Mouse (Mus musculus): Measurements from ENCODE around the gene Gpbar1.
"Not testable (repeated sequence)": the region's sequence is repeated elsewhere in the genome, so short reads cannot be mapped to it uniquely, and the experiment has no call there.

Gene Gpbar1

GRCm38 (mm10) chr1:74277883-74278537 lies 340 bp upstream of the Gpbar1 start:
- peak; percentile 63 for DNase-seq (ENCODE audit: low spot score)

GRCm38 (mm10) chr1:74278988-74279387 lies 638 bp downstream of the Gpbar1 start:
- no peak for DNase-seq (ENCODE audit: low spot score)

DNA sequence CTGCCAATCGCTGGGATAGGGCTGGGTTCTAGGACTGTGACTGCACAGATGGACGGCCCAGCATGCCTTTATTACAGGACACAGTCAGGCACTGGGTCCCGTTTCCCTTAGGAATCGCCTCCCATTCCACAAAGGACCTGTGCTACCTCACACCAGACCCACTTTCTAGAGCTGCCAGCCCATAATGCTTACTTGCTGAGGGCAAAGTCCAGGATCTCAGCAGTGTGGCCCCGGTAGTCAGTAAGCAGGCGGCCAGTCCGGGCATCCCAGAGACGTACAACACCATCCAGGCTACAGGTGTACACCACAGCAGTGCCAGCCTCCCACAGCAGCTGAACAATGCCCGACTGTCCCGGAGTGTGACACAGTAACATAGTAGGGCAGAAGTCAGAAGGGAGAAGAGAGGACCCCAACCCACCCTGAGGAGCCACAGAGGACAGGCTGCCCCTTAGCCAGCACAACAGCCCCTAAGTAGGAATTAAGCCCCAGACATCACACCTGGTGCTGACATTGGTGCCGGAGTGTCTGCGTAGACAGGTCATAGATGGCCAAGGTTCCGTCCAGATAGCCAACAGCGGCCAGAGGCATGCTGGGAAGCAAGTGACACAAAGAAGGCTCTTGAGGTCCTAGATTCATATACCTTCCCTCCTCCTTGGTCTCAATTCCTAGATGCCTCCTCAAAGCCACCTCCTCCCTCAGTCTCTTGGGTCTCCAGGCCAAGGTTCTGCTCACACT lies 2.4 kb downstream of the Gpbar1 start:
- no peak for DNase-seq (ENCODE audit: low spot score)

DNA sequence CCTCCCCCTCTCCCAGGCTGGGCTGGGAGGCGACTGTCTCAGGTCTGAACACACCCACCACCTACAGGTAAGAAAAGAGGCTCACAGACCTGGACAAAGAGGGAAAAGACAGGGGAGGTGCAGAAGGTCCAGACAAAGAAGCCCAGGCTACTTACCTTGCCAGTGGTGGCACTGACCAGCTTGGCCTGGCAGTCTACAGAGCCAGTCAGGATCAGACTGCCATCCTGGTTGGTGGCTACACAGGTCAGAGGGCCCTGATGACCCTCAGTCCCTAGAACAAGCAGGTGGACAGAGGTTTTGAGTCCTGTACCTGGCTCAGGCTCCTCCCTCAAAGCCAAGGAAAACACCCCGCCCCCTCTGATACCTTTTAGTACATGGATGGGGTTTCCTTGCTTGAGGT lies 3.0 kb downstream of the Gpbar1 start:
- no peak for DNase-seq (ENCODE audit: low spot score)

DNA sequence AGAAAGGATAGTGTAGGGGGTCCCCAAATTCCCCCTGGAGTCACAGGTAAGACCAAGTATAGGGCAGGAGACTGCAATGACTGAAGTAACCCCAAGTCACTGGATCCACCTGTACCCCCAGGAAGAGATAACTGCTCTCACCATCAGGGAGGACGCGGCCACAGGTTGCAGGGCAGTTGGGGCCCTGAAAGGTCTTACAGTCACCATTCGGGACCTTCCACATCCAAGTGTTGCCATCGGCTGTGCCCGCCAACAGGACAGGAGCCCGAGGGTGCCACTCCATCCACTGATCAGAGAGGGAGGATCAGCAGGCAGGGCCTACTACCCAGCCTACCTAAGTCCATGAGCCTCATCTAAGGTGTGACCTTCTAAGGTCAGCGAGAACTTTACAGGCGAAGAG lies 3.5 kb downstream of the Gpbar1 start:
- no peak for DNase-seq (ENCODE audit: low spot score)

- DNase-seq (ENCODE audit: low spot score): no peak
These were observed 4.7 kb downstream of the Gpbar1 start for GRCm38 (mm10) chr1:74282896-74283625.

DNA sequence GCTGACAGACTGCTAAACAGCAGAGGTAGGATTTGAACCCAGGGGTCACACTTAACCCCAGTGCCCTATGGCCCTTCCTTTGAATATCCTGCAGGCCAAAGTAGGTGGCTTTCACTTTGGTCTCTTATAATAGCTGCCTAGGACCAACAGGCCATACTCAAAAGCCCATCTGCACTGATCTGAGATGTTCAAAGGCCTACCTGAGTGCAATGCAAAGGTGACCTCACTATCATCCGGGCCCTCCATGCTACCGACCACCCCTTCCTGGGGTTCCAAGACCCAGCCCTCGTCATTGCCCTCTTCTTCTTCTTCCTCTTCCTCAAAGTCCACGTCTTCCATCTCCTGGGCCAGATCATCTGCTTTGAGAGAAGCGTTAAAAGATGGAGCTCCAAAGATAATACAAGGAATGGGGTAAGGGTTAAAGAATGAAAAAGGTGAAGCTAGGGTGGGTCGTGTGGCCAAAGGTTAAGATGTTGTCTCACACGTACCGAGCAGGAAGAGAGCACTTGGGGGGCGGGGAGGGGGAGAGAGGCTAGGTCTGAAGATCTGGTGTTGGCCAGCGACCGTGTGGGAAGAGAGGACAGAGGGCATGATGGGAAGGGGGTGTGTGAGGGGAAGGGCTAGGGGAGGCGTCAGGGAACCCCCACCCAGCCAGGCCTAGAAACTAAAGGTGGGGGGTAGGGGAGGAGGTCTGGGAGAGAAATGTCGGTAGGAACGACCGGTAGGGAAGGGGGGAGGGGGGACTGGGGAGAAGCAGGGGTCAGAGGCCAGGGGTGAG lies 5.5 kb downstream of the Gpbar1 start:
- peak; percentile 73 for DNase-seq (ENCODE audit: low spot score)

DNA sequence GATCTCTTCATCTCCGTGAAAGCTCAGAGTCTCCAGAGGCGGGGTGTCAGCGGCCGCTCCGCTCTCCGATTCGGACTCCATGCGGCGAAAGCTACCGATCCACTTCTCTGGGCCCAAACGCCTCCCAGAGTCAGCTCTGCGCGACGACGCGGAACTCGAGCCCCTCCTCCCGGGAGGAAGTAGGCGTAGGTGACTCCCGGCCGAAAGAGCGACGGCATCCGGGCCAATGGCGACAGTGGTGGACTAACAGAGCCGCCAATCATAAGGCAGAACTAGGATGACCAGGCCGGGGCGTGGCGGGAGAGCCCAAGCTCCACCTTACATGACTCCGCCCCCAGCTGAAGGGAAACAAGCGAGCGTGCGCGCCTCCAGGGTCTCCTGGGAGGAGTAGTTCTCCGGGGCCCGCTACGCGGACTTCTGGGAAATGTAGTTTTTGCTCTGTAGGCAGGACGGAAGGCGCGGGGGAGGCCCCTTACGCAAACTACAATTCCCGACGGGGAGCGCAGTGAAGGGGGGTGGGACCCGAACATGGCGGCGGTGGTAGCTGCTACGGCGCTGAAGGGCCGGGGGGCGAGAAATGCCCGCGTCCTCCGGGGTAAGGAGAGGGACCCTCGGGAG lies 6.3 kb downstream of the Gpbar1 start, which contains the start of the genes Aamp and Pnkd:
Aamp (minus strand) TSS at position 196 of the 618 bp plus-strand sequence.
Pnkd (plus strand) TSS at position 388 of the 618 bp plus-strand sequence.
- DNase-seq (ENCODE audit: low spot score): peak; percentile 100

DNA sequence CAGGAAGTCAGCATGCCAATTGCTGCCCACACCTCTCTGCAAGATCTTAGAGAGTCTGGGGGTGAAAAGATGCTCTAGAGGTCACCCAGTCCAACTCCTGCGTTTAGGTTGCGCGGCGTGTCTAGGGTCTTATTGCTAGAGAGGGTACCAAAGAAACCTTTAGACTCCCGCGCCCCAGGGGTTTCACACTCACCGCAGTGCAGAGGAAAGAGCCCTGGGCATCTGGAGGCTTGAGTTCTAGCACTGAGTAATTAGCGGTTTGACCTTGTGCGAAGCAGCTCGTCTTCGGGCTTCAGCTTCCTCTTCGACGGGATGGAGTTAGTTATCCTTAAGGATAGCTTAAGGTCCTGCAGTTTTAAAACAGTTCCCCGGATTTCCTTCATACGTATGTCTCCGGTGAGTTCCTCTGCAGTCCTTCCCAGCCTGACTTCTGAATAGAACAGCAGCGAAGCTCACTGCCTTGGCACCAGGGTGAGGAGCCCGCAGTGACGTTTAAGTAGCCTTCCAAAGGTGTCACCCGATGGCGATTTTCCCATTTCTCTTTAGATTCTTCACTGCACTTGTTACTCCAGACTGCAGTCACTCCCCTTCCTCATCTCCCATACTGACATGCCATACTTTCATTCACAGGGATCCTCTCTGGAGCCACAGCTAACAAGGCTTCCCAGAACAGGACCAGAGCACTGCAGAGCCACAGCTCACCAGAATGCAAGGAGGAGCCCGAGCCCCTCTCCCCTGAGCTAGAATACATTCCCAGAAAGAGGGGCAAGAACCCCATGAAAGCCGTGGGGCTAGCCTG lies 7.1 kb downstream of the Gpbar1 start:
- peak; percentile 60 for DNase-seq (ENCODE audit: low spot score)

- not testable (repeated sequence) for DNase-seq (ENCODE audit: low spot score)
These were observed 8.7 kb downstream of the Gpbar1 start for GRCm38 (mm10) chr1:74286869-74287607.

- no peak for DNase-seq (ENCODE audit: low spot score)
These were observed 10.0 kb downstream of the Gpbar1 start for GRCm38 (mm10) chr1:74288327-74288726.

DNA sequence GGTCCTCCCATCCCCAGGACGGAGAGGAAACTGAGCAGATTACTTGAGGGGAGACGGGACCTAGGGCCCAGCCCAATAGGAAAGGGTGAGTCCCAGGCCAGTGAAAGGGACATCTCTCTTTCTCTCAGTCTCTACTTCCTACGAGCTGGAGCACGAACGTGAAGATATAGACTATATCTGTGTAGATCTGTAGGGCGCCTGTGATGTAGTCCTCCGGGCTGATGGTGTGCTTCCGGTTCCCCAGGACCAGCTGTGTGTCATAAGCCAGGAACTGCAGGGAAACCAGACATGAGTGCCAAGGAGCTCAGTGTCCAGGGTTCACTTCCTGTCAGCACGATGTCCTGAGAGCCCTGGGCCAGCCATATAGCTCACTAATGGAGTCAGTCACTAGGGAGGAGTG lies 10.9 kb downstream of the Gpbar1 start:
- DNase-seq (ENCODE audit: low spot score): no peak

DNA sequence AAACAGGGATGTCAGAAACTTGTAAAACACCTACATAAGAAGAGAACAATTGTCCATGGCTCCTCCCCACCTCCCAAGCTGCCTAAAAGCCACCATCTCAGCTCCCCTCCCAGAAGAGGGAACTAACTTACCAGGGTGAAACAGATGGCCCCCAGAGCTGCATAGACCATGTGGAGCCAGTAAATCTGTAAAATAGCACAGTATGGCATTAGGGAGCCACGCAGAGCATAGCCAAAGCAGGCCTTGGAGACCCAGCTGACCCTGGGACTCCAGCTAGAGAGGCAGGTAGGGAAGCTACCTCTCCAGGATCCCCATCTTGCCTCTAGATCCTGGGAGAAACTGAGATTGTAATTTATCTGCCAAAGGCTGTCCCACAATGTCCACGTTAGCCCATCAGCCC lies 11.4 kb downstream of the Gpbar1 start:
- DNase-seq (ENCODE audit: low spot score): no peak

DNA sequence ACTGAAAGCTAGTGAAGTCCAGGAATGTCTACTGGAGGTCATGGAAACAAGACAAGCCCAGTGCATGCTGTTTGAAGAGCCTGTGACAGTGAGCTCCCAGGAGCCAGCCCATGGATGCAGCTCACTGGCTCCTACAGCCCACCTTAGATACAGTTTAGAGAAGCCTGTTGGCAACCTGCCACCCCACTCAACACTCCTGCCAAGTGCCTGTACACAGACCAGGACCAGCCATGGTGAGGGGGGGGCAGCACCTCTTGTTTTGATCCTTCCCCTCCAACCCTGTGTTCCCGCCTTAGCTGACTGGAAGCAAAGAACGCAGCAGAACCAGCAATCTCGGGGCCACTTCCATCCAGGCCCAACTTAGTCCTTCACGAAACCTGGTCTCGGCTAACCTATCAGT lies 11.8 kb downstream of the Gpbar1 start:
- DNase-seq (ENCODE audit: low spot score): no peak

DNA sequence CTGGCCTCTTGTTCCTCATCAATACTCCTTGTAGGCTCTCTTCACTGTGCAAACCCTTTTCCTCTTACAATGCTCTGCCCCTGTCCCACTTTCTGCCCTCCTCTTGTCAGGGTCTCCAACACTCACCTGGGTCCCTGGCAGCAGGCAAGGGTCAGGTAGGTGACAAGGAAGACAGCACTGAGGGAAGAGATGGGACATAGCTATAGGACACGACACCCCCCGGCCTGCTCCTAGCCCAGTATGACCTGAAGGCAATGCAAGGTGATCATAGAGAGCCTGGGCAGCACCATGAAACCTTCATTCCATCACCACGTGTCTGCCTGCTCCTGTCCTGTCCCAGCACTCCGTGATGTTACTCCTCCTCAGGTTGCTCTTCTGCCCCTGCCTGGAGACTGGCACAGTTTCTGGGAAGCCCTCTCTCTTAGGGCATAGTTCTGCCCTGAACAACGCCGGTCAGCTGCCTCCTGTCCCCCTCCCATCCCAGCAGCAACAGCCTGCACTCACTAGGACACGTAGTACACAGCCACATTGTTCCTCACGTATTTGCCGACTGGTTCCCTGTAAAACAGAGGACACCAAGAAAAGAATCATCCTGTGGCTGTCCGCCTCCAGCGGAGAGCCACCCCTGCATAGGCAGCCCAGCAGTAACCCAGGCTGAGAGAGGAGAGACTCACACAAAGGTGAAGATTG lies 14.1 kb downstream of the Gpbar1 start:
- no peak for DNase-seq (ENCODE audit: low spot score)

DNA sequence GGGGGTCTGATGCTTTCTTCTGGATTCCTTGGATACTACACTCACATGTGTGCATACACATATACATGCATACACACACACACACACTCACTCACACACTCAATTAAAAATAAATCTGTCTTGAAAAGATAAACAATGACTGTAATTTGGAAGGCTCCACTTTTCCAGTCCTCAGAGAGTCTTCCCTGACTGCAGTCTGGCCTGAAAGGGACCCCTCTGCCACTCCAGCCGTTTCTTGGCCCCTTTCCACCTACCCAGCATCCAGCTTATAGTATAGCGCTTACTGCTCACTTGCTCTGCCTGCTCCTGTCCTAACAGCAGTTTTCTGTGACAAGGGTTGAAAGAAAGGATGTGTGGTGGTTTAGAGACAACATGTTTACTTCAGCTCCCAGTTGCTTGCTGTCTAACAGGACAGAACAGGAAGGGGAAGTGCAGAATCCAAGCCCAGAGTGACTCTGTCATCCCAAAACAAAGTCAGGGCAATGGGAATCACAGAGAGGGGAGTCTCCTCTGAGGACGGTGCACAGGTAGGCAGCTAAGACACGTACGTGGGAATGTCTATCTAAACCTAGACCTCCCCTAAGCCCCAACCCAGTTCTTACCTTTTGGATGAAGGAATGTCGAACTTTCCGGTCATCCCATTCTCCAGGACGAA lies 15.1 kb downstream of the Gpbar1 start:
- DNase-seq (ENCODE audit: low spot score): no peak

GRCm38 (mm10) chr1:74294090-74294643 lies 15.8 kb downstream of the Gpbar1 start:
- DNase-seq (ENCODE audit: low spot score): no peak

- DNase-seq (ENCODE audit: low spot score): peak; percentile 54
These were observed 16.5 kb downstream of the Gpbar1 start for GRCm38 (mm10) chr1:74294733-74295455.

All from MN1 (cell line).